Mouse (Mus musculus) heart, adult 2 months (tissue): ENCODE measurements around the gene Dlx6.

Experiments
- CTCF ChIP-seq: fragments of 200-600 bp; IDR thresholded peaks from 2 replicates; pipeline ENCODE4 v1.8.1; 2022; ENCODE audit warnings: antibody characterized with exemption, mild to moderate bottlenecking, moderate library complexity
- POLR2A ChIP-seq: fragments of 200-500 bp; IDR thresholded peaks from 2 replicates; pipeline ENCODE4 v1.6.1; 2011; ENCODE audit warnings: mild to moderate bottlenecking, low read depth, low read length, control low read depth; ENCODE audit not compliant: insufficient read depth

GRCm38 (mm10) chr6:6867031-6867430 is 3.9 kb downstream of the Dlx6 start:
- TF ChIP-seq CTCF: no peak
- no peak for TF ChIP-seq POLR2A
